Mouse (Mus musculus) urinary bladder, adult 2 months (tissue): ENCODE data around the gene Irx4. TPM values are rescaled to one million over a fixed set of nuclear protein-coding genes. Genes with fewer than 3 reads are reported as not detected.

Experiments used
- DNase-seq: peaks from one replicate; pipeline ENCODE4 v3.0.0; 2022; ENCODE audit warnings: low spot score
- polyA plus RNA-seq: library from polyadenylated mRNA; depleted of rRNA; stranded (reverse); fragments of >200 nt; gene quantifications from 2 replicates; pipeline ENCODE4 v1.2.3, GENCODE M21; 2012

The Irx4 gene
- polyA plus RNA-seq, 1 experiment, result not detected

GRCm38 (mm10) chr13:73269891-73270290 is 9.6 kb downstream of the Irx4 start:
- no peak for DNase-seq

- no peak for DNase-seq
Observed at GRCm38 (mm10) chr13:73270451-73271081, 10.3 kb downstream of the Irx4 start.

GRCm38 (mm10) chr13:73271336-73272242 is 11.3 kb downstream of the Irx4 start:
- no peak for DNase-seq

- no peak for DNase-seq
Observed at GRCm38 (mm10) chr13:73272794-73273282, 12.6 kb downstream of the Irx4 start.

GRCm38 (mm10) chr13:73273536-73273935 is 13.3 kb downstream of the Irx4 start:
- DNase-seq, result no peak

GRCm38 (mm10) chr13:73277361-73277760 is 17.1 kb downstream of the Irx4 start:
- no peak for DNase-seq

GRCm38 (mm10) chr13:73277797-73278196 is 17.5 kb downstream of the Irx4 start:
- no peak for DNase-seq

- DNase-seq, result no peak
Observed at GRCm38 (mm10) chr13:73279196-73279595, 18.9 kb downstream of the Irx4 start.

GRCm38 (mm10) chr13:73282407-73282806 is 22.1 kb downstream of the Irx4 start:
- no peak for DNase-seq

GRCm38 (mm10) chr13:73283534-73283933 is 23.3 kb downstream of the Irx4 start:
- no peak for DNase-seq

GRCm38 (mm10) chr13:73290206-73290605 is 29.9 kb downstream of the Irx4 start:
- DNase-seq, result no peak

GRCm38 (mm10) chr13:73291102-73291501 is 30.8 kb downstream of the Irx4 start:
- no peak for DNase-seq

GRCm38 (mm10) chr13:73298717-73299116 is 38.4 kb downstream of the Irx4 start:
- no peak for DNase-seq

- DNase-seq, result no peak
Observed at GRCm38 (mm10) chr13:73299322-73299721, 39.0 kb downstream of the Irx4 start.

- no peak for DNase-seq
Observed at GRCm38 (mm10) chr13:73304729-73305128, 44.5 kb downstream of the Irx4 start.

- DNase-seq, result no peak
Observed at GRCm38 (mm10) chr13:73305398-73306084, 45.3 kb downstream of the Irx4 start.

- DNase-seq, result no peak
Observed at GRCm38 (mm10) chr13:73306085-73306410, 45.8 kb downstream of the Irx4 start.

GRCm38 (mm10) chr13:73306430-73306829 is 46.2 kb downstream of the Irx4 start:
- DNase-seq, result no peak

GRCm38 (mm10) chr13:73310183-73310929 is 50.1 kb downstream of the Irx4 start:
- no peak for DNase-seq
